Mouse (Mus musculus) small intestine, adult 10 weeks (tissue): ENCODE data around the gene Trim9. TPM values are rescaled to one million over a fixed set of nuclear protein-coding genes. Genes with fewer than 3 reads are reported as not detected.

Experiments
- polyA plus RNA-seq: library from polyadenylated mRNA; stranded (reverse); fragments of 350-450 nt; fragmentation: Illumina TruSeq; extraction: RNeasy Lipid Tissue Mini Kit (QIAGEN cat#74804); gene quantifications from one replicate; pipeline ENCODE4 v1.2.3, GENCODE M21; 2014; ENCODE audit warnings: low replicate concordance

Gene Trim9
- polyA plus RNA-seq = 0.11 TPM

GRCm38 (mm10) chr12:70347202-70347841 lies at the start of gene Trim9:
Gene Trim9, minus strand, starts transcription at chr12:70347614.

DNA sequence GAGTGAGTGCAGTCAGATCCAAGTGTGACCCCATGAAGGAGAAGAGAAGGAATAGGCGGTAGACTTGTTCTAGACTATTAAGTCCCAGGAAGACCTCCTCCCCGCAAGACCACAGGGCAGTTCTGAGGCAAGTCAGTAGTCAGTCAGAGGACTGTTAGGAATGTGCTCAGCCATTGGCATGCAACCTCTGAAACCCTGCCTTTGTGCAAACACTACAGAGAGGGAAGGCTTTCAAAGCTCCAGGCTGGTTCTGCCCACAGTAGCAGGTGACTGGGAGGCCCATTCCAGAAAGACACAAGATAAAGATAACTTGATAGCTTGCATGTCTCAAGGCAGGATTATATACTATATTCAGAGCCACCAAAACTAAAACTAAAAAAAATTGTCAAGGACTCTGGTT lies 116.1 kb downstream of the Trim9 start, which contains the start of gene Pygl:
Gene Pygl, minus strand, starts transcription at position 195 of the 400 bp plus-strand sequence.

Other genes starting within 250 kb of the Trim9 start
- gene Nin, start 233.9 kb downstream of the Trim9 start, polyA plus RNA-seq = 5.1 TPM
- not detected for gene Abhd12b, start 193.5 kb downstream of the Trim9 start, polyA plus RNA-seq
- 7.9 TPM for gene Pygl, start 116.1 kb downstream of the Trim9 start, polyA plus RNA-seq
- 168 TPM for gene Tmx1, start 105.5 kb upstream of the Trim9 start, polyA plus RNA-seq